Mouse (Mus musculus) bone marrow, adult 2 months (tissue): ENCODE data around the gene 2300002M23Rik.

Experiments used
- CTCF ChIP-seq: fragments of 200-500 bp; IDR thresholded peaks from 2 replicates; pipeline ENCODE4 v1.5.1; 2011; ENCODE audit warnings: low read length, control low read depth; ENCODE audit not compliant: control insufficient read depth, insufficient read depth
- POLR2A ChIP-seq: fragments of 200-500 bp; IDR thresholded peaks from 2 replicates; pipeline ENCODE4 v1.6.1; 2011; ENCODE audit warnings: low read depth, mild to moderate bottlenecking, control low read depth, low read length, borderline replicate concordance; ENCODE audit not compliant: control insufficient read depth

- TF ChIP-seq POLR2A, result no peak
- TF ChIP-seq CTCF, result no peak
Observed at GRCm38 (mm10) chr17:35570836-35571235, 3.6 kb downstream of the 2300002M23Rik start.
